Mouse (Mus musculus) ZHBTc4 (cell line): ENCODE data around the gene Sarnp.

ENCODE experiments used
- DNase-seq: peaks from one replicate; pipeline ENCODE4 v3.0.0-alpha.2; 2011; ENCODE audit warnings: low read depth, low spot score

Gene Sarnp

DNA sequence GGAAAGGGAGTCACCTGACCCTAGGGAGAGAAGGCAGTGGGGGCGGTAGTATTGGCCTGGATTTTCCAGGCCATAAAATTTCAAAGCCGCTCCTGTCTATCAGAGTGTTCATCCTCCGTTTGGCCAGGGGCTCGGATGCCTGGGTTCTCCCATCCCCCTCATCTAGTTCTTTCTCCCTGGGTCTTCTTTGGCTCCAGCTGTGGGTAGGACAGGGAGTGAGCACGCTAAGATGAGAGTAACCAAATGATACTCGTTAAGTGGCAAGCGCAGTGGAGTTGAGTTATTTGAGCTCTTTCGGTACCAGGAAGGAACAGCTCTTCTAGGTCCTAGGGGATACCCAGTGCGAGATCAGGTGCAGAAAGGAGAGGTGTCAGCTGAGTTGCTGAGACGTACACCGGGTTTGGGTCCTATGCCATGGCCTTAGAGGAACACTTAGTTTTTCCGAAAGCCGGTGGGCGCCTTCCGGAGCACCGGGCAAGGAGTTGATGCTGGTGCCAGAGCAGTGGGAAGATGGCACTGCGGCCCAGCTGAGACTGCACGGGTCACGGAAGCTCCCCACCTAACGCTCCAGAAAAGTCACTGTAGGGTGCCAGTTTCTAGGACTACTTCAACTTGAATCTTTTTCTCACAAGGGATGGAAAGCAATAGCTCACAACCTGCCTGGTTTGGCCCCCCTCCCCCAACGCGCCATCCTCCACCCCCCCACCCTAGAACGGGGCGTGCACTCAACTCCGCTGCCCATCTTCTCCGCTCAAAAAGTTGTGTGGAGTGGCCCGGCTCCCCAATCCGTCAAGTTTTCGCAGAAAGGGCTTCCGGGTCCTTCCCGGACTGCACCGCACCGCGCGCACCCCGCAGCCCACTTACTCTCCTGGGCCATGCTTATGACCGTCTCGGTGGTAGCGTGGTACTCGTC, 73.5 kb downstream of the Sarnp start:
- no peak for DNase-seq

DNA sequence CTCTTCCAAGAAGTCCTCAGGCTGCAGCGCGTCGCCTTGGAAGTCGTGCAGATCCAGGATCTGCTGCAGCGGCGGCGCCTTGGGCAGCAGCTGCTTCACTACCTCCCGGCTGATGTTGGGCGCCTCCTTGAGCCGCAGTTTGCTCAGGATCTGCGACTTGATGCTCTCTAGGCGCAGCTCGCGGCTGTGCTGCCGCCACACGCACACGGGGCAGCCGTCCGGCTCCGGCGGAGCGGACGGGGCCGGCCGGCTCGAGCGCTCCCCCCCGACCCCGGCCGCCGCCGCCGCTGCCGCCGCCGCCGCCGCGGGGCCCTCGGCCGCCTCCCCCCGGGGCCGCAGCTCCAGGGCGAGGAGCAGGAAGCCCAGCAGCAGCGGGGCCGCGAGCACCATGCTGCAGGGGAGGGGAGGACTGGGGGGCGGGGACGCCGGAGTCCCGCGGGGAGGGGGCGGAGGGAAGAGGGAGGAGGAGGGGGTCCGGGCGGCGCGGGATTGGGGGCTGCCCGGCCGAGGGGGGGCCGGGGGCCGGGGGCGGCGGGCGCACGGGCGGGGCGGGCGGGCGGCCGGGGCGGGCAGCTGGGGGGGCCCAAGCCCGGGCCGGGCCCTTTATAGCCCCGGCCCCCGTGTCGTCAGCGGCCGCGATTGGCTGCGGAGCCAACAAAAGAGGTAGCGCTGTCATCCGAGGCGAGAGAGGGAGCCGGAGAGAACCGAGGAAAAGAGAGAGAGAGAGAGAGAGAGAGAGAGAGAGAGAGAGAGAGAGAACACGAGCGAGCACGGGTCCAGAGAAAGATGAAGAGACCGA, 74.4 kb downstream of the Sarnp start, which contains the start of gene Gdf11:
TSS of gene Gdf11 (minus strand) at position 423 of the 799 bp plus-strand sequence.
- peak; percentile 83 for DNase-seq

DNA sequence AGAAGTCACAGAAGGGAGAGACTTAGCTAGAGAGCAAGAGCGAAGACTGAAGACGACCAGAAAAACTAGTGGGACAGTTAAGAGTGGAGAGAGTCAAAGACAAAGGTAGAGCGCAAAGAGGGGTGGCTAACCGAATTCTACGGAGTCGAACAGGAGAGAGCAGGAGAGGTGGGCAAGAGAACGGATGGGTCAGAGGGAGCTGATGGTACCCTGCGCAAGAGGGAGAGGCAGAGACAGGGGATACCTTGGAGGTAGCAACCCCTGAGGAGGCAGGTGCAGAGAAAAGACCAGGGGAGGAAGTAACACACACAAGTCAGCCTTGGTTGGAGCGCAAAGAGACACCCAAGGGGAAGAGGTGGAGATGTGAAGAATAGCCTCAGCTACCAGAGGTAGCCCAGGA, 75.1 kb downstream of the Sarnp start:
- no peak for DNase-seq

DNA sequence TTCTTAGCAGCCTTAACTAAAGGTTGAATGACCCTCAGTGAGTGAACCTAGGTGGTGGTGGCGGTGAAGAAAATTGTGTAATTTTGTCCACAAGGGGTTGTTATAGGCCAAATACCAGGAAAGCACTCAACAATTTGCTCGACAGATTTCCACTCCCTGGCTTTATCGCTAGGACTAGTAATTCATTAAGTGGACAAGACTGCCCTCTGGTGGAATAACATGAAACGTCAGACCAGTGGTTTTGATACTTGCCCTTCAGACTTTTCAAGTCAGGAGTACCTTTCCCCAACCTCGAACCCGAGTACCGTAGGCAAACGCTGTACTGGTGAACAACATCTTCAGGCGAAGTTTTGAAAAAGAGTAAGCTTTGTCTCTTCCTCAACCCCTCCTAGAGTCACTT, 78.3 kb downstream of the Sarnp start:
- peak; percentile 91 for DNase-seq

DNA sequence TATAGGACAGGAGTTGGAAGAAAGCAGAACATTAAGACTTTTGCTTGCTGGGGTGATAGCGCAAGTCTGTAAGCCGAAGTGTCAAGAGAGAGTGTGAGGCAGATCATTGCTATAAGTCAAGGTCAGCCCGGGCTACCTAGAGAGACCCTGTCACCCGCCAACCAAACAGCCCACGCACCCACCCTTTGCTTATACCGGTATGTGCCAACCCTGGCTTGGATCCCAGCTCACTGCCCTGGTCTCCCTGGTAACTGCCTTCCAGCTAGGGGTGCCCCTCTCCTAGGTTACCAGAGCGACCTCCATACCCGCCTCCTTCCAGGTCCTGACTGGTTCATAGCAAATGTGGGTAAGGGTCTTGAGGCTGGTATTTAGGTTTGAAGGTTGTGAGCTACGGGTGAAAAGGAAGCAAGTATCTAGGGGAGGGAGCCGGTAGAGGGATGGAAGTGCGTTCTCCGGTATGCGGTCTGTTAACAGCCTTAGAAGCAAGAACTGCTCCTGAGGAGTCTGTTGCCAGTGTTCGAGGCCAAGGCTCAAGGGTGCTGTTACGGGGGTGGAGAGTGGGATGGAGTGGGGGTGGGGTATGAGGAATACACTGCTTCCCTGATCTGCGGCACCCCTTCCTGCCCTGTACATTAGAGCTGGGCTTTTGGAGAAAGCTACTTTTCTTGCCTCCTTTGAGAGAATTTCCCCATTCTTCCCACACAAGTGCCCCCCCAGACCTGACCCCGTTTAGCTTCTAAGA, 79.0 kb downstream of the Sarnp start:
- no peak for DNase-seq

DNA sequence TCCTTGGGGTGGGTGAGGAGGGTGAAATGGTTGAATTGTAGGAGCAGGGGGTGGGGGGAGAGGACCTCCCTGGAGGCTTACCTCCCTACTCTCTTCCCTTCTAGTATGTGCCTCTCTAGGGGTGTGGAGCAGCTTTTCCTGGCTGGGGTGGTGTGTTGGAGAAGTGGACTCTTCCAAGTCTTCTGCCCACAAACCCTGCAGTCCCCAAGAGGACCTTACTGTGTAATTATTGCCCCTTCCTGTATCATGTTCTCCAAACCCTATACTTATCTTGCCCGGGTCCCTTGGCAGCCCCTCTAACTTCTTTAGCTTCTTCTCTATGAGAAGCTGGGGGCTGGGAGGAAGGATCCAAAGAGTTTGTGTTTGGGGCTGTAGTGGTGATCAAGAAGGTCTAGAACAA, 79.7 kb downstream of the Sarnp start:
- DNase-seq: no peak

DNA sequence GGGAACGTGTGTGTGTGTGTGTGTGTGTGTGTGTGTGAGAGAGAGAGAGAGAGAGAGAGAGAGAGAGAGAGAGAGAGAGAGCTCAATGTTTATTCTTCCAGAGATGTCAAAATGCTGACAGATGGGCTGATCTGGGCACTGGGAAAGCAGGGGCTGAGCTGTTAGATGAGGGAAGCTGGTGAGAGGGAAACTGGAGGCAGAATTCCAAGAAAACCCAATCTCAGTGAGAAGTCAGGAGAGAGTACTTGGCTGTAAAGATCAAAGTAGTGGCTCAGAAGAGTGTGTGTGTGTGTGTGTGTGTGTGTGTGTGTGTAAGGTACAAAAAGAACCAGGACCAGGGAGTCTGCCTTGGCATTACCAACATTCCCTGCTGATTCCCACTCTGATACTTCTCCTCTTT, 80.4 kb downstream of the Sarnp start:
- DNase-seq: no peak

DNA sequence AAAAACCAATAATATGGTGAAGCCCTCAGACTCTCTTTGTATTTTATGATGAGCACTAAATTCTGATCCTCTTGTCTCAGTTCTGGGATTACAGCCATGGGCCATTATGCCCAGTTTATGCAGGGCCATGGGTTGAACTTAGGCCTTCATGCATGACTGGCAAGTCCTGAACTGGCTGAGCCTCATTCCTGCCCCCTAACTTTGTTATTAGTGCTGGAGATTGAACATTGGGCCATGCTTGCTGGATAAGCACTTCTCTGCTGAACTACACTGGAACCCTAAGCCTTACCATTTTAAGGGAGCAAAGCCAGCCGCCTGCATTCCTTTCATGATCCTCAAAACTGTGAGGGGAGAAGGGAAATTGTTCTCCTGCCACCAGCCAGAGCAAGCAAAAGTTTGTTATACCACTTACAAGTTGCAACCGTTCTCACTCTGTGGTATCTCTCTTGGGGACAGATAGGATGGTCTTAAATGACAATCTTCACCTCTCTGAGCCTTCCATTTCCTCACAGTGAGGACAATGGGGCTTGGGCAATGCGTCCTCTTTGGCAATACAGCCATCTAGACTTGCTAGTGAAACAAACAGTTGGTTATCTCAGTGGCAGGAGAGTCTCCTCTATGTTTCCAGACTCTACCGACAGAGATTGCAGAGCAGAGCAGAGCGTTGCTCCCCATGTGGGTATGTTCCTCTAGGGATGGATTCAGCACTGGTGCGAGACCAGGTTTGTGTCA, 82.8 kb downstream of the Sarnp start:
- no peak for DNase-seq

DNA sequence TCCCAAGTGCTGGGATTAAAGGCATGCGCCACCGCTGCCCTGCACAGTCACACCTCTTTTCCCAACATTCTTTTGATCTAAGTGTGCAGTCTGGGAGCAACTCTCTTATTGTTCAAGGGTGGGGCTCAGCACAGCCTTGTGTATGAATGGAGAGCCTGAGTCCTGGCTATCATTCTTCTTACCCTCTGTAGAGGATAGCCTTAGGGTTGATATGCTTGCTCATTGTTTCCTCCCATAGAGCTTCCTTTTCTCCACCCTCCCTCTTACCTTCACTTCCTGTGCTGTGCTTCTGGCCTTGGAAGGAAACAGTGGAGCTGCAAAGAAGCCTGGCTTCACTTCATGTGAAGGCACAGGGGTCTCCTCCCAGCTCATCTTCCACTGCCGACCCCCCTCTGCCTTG, 83.6 kb downstream of the Sarnp start, which contains the start of gene Cd63:
TSS of gene Cd63 (plus strand) at position 292 of the 400 bp plus-strand sequence.
- DNase-seq: peak; percentile 94

DNA sequence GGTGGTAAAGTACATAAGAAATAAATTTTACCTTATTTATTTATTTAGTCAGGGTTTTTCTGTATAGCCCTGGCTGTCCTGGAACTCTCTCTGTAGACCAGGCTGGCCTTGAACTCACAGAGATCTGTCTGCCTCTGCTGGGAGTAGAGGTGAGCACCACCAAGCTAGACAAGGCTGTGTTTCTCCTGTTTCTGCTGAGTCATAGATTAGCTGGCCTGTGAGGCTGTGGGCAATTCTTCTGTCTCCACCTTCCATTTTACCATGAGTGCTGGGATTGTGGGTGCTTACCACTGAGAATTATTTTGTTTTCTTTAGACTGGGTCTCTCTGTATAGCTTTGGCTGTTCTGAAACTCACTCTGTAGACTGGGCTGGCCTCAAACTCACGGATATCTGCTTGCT, 84.3 kb downstream of the Sarnp start:
- no peak for DNase-seq

DNA sequence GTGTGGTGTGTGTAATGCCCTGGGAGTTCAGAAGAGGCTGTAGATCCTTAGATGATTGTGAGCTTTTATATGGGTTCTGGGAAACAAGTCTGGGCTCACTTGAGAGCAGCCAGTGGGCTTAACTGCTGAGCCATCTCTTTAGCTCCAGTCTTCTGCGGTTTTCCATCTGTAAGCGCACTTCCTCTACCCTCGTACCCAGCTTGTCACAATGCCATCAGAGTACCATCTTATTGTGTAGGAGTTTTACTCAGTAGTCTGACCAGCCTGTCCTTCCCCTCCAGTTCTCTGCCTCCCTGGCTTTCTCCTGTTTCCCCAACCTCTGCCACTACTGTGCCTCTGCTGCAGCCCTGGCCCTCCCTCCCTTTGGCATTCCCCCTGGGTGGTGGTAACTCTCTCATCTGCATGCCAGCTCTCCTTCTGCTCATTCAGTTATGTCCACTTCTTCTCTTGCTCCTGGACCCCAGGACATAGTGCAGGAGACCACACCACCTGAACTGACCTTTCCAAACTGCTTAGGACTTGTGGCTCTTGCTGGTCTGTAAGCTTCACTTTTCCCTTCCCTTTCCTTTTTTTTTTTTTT, 85.4 kb downstream of the Sarnp start:
- DNase-seq: no peak

DNA sequence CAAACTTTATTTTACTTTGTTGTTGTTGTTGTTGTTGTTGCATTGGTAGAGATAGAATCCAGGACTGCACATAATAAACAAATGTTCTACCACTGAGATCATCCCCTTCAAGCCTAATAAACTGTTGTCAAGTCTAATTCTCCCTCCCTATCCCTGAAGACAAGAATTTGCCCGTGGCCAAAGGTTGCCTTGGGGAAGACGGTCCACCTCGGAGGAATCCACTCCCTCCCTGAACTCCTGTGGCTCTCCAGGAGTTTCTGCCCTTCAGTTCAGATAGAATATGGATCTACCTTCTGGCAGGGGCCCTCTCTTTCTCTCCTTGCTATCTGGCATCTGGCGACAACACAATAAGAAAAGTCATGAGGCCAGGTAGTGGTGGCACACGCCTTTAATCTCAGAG, 87.7 kb downstream of the Sarnp start:
- no peak for DNase-seq

DNA sequence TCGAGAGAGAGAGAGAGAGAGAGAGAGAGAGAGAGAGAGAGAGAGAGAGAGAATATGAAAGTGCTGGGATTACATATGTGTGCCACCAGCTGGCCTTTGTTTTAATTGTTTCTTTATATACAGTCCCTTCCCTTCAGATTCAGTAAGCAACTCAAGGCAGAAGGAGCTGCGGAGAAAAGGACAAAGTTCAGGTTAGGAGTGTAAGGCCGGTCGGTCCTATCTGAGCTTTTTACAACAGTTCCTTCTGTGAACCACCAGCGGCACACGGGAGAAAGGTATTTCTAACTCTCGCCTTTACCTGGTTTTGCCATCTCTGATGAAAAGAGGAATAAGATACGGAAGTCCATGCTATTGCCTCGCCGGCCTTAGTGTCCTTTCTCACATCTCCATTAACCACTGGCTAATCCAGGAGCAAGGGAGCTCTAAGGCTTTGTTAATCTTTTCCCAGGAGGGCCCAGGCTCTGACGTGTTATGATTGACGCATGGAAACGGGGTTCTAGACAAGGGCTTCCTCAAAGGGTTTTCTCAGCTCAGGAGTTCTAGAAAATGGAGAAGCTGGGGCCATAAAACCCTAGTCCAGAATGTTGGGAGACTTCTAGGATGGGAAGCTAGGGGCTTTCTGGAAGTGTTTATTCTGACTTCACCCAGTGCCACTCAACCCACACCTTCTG, 91.8 kb downstream of the Sarnp start:
- DNase-seq: no peak

DNA sequence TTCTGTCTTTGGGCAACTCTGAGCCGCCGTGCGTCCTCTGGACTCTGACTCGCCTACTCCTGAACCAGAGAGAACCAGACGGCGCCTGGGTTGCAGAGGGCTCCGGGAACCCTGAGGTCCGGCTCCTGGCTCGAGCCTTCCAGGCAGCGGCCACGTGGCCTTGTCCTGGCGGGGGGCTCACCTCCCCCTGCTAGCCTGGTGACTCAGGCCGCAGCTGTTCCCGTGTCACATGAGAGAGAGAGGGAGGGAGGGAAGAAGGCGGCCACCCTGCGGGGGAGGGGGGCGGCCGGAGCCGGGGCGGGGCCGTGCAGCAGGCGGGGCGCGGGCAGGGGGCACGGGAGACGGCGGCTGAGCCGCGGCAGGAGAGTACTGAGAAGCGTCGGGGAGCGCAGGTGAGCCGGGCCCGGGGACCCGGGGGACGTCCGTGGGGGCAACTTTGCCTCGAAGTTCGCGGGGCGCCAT, 92.5 kb downstream of the Sarnp start:
- peak; percentile 93 for DNase-seq

DNA sequence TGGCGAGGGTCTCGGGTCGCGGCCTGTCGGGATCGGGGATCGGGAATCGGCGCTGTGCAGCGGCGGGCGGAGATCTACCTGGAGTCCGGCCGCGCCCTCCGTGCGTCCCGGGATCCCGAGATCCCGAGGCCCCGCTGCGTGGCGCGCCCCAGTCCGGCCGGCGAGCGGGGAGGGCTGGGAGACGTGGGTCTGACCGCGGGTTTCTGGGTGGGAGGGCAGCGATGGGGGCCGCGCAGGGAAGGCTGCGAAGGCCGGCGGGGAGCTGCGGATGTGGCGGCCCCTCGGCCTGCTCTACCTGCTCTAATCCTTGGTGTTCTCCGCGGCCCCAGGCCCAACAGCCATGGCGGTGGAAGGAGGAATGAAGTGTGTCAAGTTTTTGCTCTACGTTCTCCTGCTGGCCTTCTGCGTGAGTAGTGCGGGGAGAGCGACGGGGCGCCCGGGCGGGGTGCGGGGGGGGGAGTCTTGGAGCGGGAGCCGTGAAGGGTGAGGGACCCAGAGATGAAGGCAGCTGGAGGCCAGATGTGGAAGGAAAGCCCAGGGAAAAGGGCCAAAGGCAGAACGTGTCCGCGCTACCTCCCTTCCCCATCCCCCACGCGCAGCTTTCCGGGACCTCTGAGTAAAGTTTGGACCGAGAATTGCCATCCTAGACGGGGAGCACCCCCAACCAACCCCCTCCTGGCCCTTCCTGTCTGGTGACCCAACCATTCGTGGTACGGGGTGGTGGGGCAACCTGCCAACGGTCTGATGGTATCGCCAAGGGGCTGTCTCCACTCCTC, 93.1 kb downstream of the Sarnp start:
- DNase-seq: no peak

DNA sequence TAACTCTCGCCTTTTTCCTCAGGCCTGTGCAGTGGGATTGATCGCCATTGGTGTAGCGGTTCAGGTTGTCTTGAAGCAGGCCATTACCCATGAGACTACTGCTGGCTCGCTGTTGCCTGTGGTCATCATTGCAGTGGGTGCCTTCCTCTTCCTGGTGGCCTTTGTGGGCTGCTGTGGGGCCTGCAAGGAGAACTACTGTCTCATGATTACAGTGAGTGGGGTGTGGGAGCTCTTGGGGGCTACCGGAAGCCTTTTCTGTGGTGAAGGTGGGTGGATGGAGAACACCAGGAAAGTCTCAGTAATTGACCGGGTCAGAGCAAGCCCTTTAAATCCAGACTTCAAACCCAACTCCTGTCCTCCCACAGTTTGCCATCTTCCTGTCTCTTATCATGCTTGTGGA, 94.3 kb downstream of the Sarnp start:
- DNase-seq: no peak

DNA sequence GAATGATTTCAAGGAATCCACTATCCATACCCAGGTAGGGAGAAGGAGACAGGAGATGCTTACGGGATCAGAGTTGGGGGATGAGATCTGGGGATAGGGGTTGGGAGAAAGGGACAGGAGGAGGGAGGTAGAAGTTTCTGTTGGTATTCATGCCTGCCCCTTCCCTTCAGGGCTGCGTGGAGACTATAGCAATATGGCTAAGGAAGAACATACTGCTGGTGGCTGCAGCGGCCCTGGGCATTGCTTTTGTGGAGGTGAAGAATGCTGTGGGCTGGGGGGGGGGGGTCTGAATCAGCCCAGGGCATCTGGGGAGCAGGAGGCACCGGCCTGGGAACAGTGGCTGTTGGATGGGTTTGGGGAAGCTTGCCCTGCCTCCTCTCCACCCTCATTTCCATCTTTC, 95.1 kb downstream of the Sarnp start:
- no peak for DNase-seq

DNA sequence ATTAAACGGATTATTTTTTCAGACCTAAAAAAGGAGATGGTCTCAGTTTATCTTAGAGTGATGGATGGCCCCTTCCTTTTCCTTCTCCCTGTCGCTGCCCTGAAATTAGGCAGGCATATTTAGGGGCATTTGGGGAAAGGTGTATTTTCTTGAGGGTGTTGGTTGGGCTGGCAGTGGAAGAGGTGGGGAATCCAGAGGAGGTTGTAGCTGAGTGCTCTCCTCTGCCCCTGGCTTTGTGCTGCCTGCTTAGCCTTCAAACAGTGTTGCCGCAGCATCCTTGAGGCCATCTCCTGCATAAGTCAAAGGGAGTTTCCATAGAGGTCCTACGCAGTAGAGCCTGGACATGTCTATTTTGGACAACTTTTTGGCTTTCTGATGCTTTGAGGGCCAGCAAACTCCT, 95.7 kb downstream of the Sarnp start:
- DNase-seq: no peak

DNA sequence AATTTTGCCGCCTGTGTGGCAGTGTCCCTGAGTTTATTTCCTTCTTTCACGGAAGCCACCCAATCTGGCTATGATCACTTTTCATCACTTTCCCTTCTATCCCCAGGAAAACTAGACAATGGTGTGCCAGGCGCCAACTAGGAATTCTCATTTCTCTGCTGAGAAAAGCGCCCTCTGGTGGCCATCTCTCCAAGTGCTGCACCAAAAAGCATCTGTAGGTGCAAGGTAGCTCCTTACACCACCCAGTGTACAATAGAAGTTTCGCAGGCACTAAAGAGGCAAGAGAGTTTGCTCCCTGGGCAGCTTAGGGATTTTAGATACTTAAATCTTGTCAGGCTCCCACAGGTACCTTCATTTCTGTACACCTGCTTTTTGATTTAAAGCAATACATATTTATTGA, 96.1 kb downstream of the Sarnp start:
- peak; percentile 94 for DNase-seq
